Mouse (Mus musculus) frontal cortex, postnatal 25 days (tissue): Measurements from ENCODE around the gene Me1.

Experiments
- DNase-seq, 2 experiments: peaks; one replicate each; pipeline ENCODE4 v3.0.0; 2022; ENCODE audit warnings: low spot score in 2 of 2

Me1 gene

GRCm38 (mm10) chr9:86658347-86658746, 37.4 kb downstream of the Me1 start:
- DNase-seq: no peak

GRCm38 (mm10) chr9:86652194-86652593, 43.6 kb downstream of the Me1 start:
- DNase-seq: no peak

- DNase-seq: no peak
Observed at GRCm38 (mm10) chr9:86651254-86651653, 44.5 kb downstream of the Me1 start.

- DNase-seq: no peak
Observed at GRCm38 (mm10) chr9:86650822-86651221, 44.9 kb downstream of the Me1 start.

GRCm38 (mm10) chr9:86647931-86648550, 47.7 kb downstream of the Me1 start:
- DNase-seq: no peak

GRCm38 (mm10) chr9:86646807-86647206, 48.9 kb downstream of the Me1 start:
- no peak for DNase-seq

GRCm38 (mm10) chr9:86643497-86643896, 52.3 kb downstream of the Me1 start:
- DNase-seq: no peak

- DNase-seq: no peak
Observed at GRCm38 (mm10) chr9:86638771-86639170, 57.0 kb downstream of the Me1 start.

GRCm38 (mm10) chr9:86631153-86631552, 64.6 kb downstream of the Me1 start:
- no peak for DNase-seq

GRCm38 (mm10) chr9:86630352-86630931, 65.3 kb downstream of the Me1 start:
- DNase-seq: no peak

GRCm38 (mm10) chr9:86629379-86629778, 66.4 kb downstream of the Me1 start:
- DNase-seq: no peak

GRCm38 (mm10) chr9:86627745-86628496, 67.8 kb downstream of the Me1 start:
- DNase-seq: no peak

- no peak for DNase-seq
Observed at GRCm38 (mm10) chr9:86626906-86627305, 68.8 kb downstream of the Me1 start.

- DNase-seq: no peak
Observed at GRCm38 (mm10) chr9:86624781-86625180, 71.0 kb downstream of the Me1 start.

GRCm38 (mm10) chr9:86624039-86624438, 71.7 kb downstream of the Me1 start:
- DNase-seq: no peak

GRCm38 (mm10) chr9:86622062-86622461, 73.7 kb downstream of the Me1 start:
- no peak for DNase-seq

GRCm38 (mm10) chr9:86619341-86620139, 76.2 kb downstream of the Me1 start:
- no peak for DNase-seq

GRCm38 (mm10) chr9:86617837-86618492, 77.8 kb downstream of the Me1 start:
- DNase-seq: no peak

GRCm38 (mm10) chr9:86615765-86616164, 80.0 kb downstream of the Me1 start:
- no peak for DNase-seq

- DNase-seq: no peak
Observed at GRCm38 (mm10) chr9:86612091-86612490, 83.7 kb downstream of the Me1 start.

- DNase-seq: no peak
Observed at GRCm38 (mm10) chr9:86605776-86606175, 90.0 kb downstream of the Me1 start.
